Comparison of ENCODE assay signal across 16 mouse cellular contexts in genomic region chr10:52779926-52780485, GRCm38 (mm10).
A peak's percentile ranks its signal among the peaks of the same experiment; 100 is the strongest.
DNase-seq lines count a peak whose midpoint lies in the region; ATAC-seq and TF ChIP-seq lines count a peak whose summit lies in the region.
"Had no signal": no experiment of that assay in that cellular context is flagged by ENCODE, and none has a peak within 500 bp of the region (broad histone marks: within the 10 kb centered on the region; RNA-seq: fewer than 3 reads in every experiment).

No protein-coding gene starts in this region.

- H3K9me3 ChIP-seq in intestine, embryonic 14.5 days (ENCODE audit: control insufficient read depth, low read length): no peaks in the 10 kb centered on the region
- H3K9me3 ChIP-seq in intestine, postnatal 0 days (ENCODE audit: control insufficient read depth): no peaks in the 10 kb centered on the region
- 0 out of 2 replicates have a peak, but pooled peaks cover 5% of the 10 kb centered on the region for H3K9me3 ChIP-seq in embryonic facial prominence, embryonic 14.5 days (ENCODE audit: control insufficient read depth, low read length)
- H3K9me3 ChIP-seq: midbrain, embryonic 13.5 days had no signal

- H3K4me1 ChIP-seq in intestine, embryonic 14.5 days (replicated peaks; ENCODE audit: control insufficient read depth, insufficient read depth, low read length): no peaks in the 10 kb centered on the region
- no peaks in the 10 kb centered on the region for H3K4me1 ChIP-seq in intestine, postnatal 0 days (replicated peaks; ENCODE audit: control insufficient read depth, insufficient read depth, low read length)
- H3K4me1 ChIP-seq in embryonic facial prominence, embryonic 14.5 days (ENCODE audit: control insufficient read depth, insufficient read depth, low read length): peaks cover 8% of the 10 kb centered on the region; the same call in 1 of the 2 replicates
- H3K4me1 ChIP-seq: midbrain, embryonic 13.5 days had no signal

- H3K4me2 ChIP-seq in intestine, embryonic 14.5 days (ENCODE audit: low read length): no peak overlapping the region
- no peak overlapping the region for H3K4me2 ChIP-seq in intestine, postnatal 0 days (replicated peaks; ENCODE audit: low read depth)
- H3K4me2 ChIP-seq in embryonic facial prominence, embryonic 14.5 days (ENCODE audit: low read depth, low read length): no peak overlapping the region
- H3K4me2 ChIP-seq: midbrain, embryonic 13.5 days had no signal

- DNase-seq in intestine, embryonic 14.5 days (ENCODE audit: low spot score): no peak
- peak; percentile 94 for DNase-seq in Muller cell, postnatal 12 days (ENCODE audit: inconsistent ontology term)
- peak; percentile 82 for DNase-seq in embryonic facial prominence, embryonic 14.5 days (ENCODE audit: low spot score)
- DNase-seq in layer of hippocampus, postnatal 36 days: peak; percentile 8 to 26
- DNase-seq in kidney, postnatal 14 days: no peak
- no peak for DNase-seq in heart, adult 9 months (ENCODE audit: low spot score in 2 of 2)
- no peak for DNase-seq in ovary, adult 18-20 months (ENCODE audit: low spot score)
- DNase-seq: adrenal gland, postnatal 25 days; gastrocnemius, postnatal 14 days; heart, postnatal 14 days; kidney, postnatal 25 days; liver; lung, postnatal 14 days had no signal

- no peaks in the 10 kb centered on the region for H3K36me3 ChIP-seq in intestine, embryonic 14.5 days (ENCODE audit: control insufficient read depth, insufficient read depth, low read length)
- no peaks in the 10 kb centered on the region for H3K36me3 ChIP-seq in intestine, postnatal 0 days (ENCODE audit: control insufficient read depth, insufficient read depth)
- no peaks in the 10 kb centered on the region for H3K36me3 ChIP-seq in embryonic facial prominence, embryonic 14.5 days (ENCODE audit: control insufficient read depth, insufficient read depth, low read length)
- H3K36me3 ChIP-seq: midbrain, embryonic 13.5 days had no signal

- 0 out of 2 replicates have a peak overlapping the region, but pooled peaks have one; percentile 7 for H3K27ac ChIP-seq in intestine, embryonic 14.5 days (ENCODE audit: low read depth)
- no peak overlapping the region for H3K27ac ChIP-seq in intestine, postnatal 0 days (ENCODE audit: low read depth, low read length)
- peak overlapping the region; percentile 18; the same call in 1 of the 2 replicates for H3K27ac ChIP-seq in embryonic facial prominence, embryonic 14.5 days (replicated peaks; ENCODE audit: low read depth, low read length)
- H3K27ac ChIP-seq: midbrain, embryonic 13.5 days had no signal

- no peak overlapping the region for H3K9ac ChIP-seq in intestine, embryonic 14.5 days (ENCODE audit: low read length)
- H3K9ac ChIP-seq in intestine, postnatal 0 days (ENCODE audit: low read depth, low read length): no peak overlapping the region
- no peak overlapping the region for H3K9ac ChIP-seq in embryonic facial prominence, embryonic 14.5 days (ENCODE audit: low read depth, low read length)
- H3K9ac ChIP-seq: midbrain, embryonic 13.5 days had no signal

- WGBS in intestine, embryonic 14.5 days: 36% methylated on average over 4 of the region's 4 CpGs
- 54% methylated on average over 4 of the region's 4 CpGs for WGBS in intestine, postnatal 0 days
- WGBS in embryonic facial prominence, embryonic 14.5 days: 30% methylated on average over 4 of the region's 4 CpGs

- ATAC-seq in intestine, embryonic 14.5 days (replicated peaks; ENCODE audit: low FRiP score, low TSS enrichment, low read depth): peak; percentile 58; the same call in 1 of the 2 replicates
- no peak for ATAC-seq in intestine, postnatal 0 days
- peak; percentile 79 for ATAC-seq in embryonic facial prominence, embryonic 14.5 days (ENCODE audit: low read depth)
- ATAC-seq: CD4-positive, CD25-positive, alpha-beta regulatory T cell, adult 4 months; midbrain, embryonic 13.5 days had no signal

- H3K27me3 ChIP-seq in intestine, embryonic 14.5 days (replicated peaks; ENCODE audit: control insufficient read depth, insufficient read depth, low read length): no peaks in the 10 kb centered on the region
- H3K27me3 ChIP-seq in intestine, postnatal 0 days (replicated peaks; ENCODE audit: control insufficient read depth, insufficient read depth, low read length): no peaks in the 10 kb centered on the region
- no peaks in the 10 kb centered on the region for H3K27me3 ChIP-seq in embryonic facial prominence, embryonic 14.5 days (replicated peaks; ENCODE audit: control insufficient read depth, insufficient read depth, low read length)
- H3K27me3 ChIP-seq: midbrain, embryonic 13.5 days had no signal

- no peak for TF ChIP-seq CTCF in intestine, postnatal 0 days (IDR thresholded peaks at IDR 0.05; ENCODE audit: low read depth)

- no peak overlapping the region for H3K4me3 ChIP-seq in intestine, embryonic 14.5 days (ENCODE audit: low read depth, low read length)
- no peak overlapping the region for H3K4me3 ChIP-seq in intestine, postnatal 0 days (ENCODE audit: low read depth, low read length)
- no peak overlapping the region for H3K4me3 ChIP-seq in embryonic facial prominence, embryonic 14.5 days (ENCODE audit: low read depth, low read length)
- H3K4me3 ChIP-seq: midbrain, embryonic 13.5 days had no signal

Comparison
In these comparisons a context has a peak if more than half of its experiments do, and no peak if none do; other contexts are left out.
1. DNase-seq: peak in Muller cell, postnatal 12 days (single experiment), embryonic facial prominence, embryonic 14.5 days (single experiment) and layer of hippocampus, postnatal 36 days (2 of 2); none in intestine, embryonic 14.5 days (single experiment), kidney, postnatal 14 days (single experiment), heart, adult 9 months (0 of 2) and ovary, adult 18-20 months (single experiment).